Mouse (Mus musculus) left cerebral cortex, postnatal 10 days (tissue): ENCODE data around the gene Gm12830. TPM values are rescaled to one million over a fixed set of nuclear protein-coding genes. Genes with fewer than 3 reads are reported as not detected.

Experiments
- DNase-seq, 2 experiments: peaks; one replicate each; pipeline ENCODE4 v3.0.0; 2021 to 2022; ENCODE audit warnings: low spot score in 2 of 2, mixed read lengths in 1 of 2; ENCODE audit errors: extremely low spot score in 1 of 2
- intact Hi-C: fragments of 180-260 bp; cut with DNase I; formaldehyde crosslinking; loops from one replicate; pipeline ENCODE4 v1.15.1; 2025
- total RNA-seq, 2 experiments: library from RNA; stranded (reverse); gene quantifications; 2 replicates each; pipeline ENCODE4 v1.2.3; 2021

The Gm12830 gene
- total RNA-seq, 2 experiments from 2014 or later: not detected

DNA sequence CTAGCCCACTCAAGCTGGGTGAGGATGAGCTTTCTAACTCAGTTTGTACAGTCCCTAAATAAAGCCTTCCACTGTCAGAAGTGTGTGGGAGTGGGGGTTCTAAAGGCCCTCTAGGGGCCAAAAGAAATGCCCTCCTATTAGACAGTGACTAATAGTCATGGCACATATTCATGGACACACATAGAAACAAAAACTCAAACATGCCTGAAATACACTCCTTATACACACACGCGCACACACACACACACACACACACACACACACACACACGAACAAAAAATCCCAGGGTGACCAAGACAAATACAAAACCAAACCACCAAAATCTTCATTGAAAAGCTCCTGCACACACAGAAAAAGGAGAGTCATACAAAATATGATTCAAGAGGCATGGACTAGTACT is 84.0 kb downstream of the Gm12830 start:
- intact Hi-C loops: loop anchor here (5.0 kb wide), 1 partner anchor 238 kb away; no protein-coding TSS in a partner anchor
- DNase-seq: no peak

Other genes starting within 250 kb of the Gm12830 start
- under 1 TPM; 0.30 to 0.39 TPM for gene Foxd2, start 87.2 kb downstream of the Gm12830 start, total RNA-seq
- gene Foxe3, start 104.3 kb downstream of the Gm12830 start, total RNA-seq: not detected
- 100 to 1,000 TPM; 132 to 133 TPM for gene Cmpk1, start 165.5 kb downstream of the Gm12830 start, total RNA-seq
- gene Stil, start 178.4 kb downstream of the Gm12830 start, total RNA-seq: 1 to 10 TPM; 1.1 TPM
- gene Tal1, start 234.7 kb downstream of the Gm12830 start, total RNA-seq: 1 to 10 TPM; 2.0 to 2.6 TPM